Comparison of ENCODE assay signal across 9 mouse cellular contexts in genomic region chr8:105361751-105362702, GRCm38 (mm10). TPM values are rescaled to one million over a fixed set of nuclear protein-coding genes. Genes with fewer than 3 reads are reported as not detected.
DNase-seq lines count a peak whose midpoint lies in the region; ATAC-seq and TF ChIP-seq lines count a peak whose summit lies in the region.
"Had no signal": no experiment of that assay in that cellular context is flagged by ENCODE, and none has a peak within 500 bp of the region (broad histone marks: within the 10 kb centered on the region; RNA-seq: fewer than 3 reads in every experiment).

No protein-coding gene starts in this region.

- H3K9me3 ChIP-seq in lung, embryonic 16.5 days (ENCODE audit: control insufficient read depth, low read length), result no peaks in the 10 kb centered on the region
- H3K9me3 ChIP-seq in intestine, embryonic 15.5 days, result no peaks in the 10 kb centered on the region
- H3K9me3 ChIP-seq: hindbrain, embryonic 10.5 days had no signal

- 0 out of 2 replicates have a peak overlapping the region, but pooled peaks have one; percentile 29 for H3K9ac ChIP-seq in lung, embryonic 16.5 days (ENCODE audit: low read length)
- no peak overlapping the region for H3K9ac ChIP-seq in intestine, embryonic 15.5 days

- peak; percentile 41 for DNase-seq in adrenal gland, postnatal 14 days
- DNase-seq in adrenal gland, adult 2 months, result no peak
- no peak for DNase-seq in lung, adult 2 months
- peak; percentile 43 for DNase-seq in lung, postnatal 14 days
- DNase-seq in thymus, postnatal 4 days, result no peak

- H3K27ac ChIP-seq in lung, embryonic 16.5 days (ENCODE audit: low read length), result peak overlapping the region; percentile 51
- peak overlapping the region; percentile 58; the same call in 1 of the 2 replicates for H3K27ac ChIP-seq in intestine, embryonic 15.5 days
- H3K27ac ChIP-seq: hindbrain, embryonic 10.5 days had no signal

- no peak for TF ChIP-seq POLR2A in lung, adult 2 months (IDR thresholded peaks at IDR 0.05; ENCODE audit: borderline replicate concordance, extremely low read depth, low read depth, low read length)

- H3K4me2 ChIP-seq in lung, embryonic 16.5 days (ENCODE audit: low read depth, low read length), result no peak overlapping the region
- no peak overlapping the region; the same call in 1 of the 2 replicates for H3K4me2 ChIP-seq in intestine, embryonic 15.5 days (replicated peaks)

- no peak overlapping the region for H3K4me3 ChIP-seq in lung, embryonic 16.5 days (ENCODE audit: low read length)
- no peak overlapping the region for H3K4me3 ChIP-seq in lung, adult 2 months (replicated peaks; ENCODE audit: extremely low read depth, low read depth, low read length)
- no peak overlapping the region for H3K4me3 ChIP-seq in intestine, embryonic 15.5 days (replicated peaks)
- H3K4me3 ChIP-seq: hindbrain, embryonic 10.5 days had no signal

- ATAC-seq in lung, embryonic 16.5 days (ENCODE audit: low read depth), result peak; percentile 74
- 0 out of 2 replicates have a peak, but pooled peaks have one; percentile 50 for ATAC-seq in intestine, embryonic 15.5 days
- ATAC-seq in monocyte, adult 5-6 weeks (replicated peaks; ENCODE audit: insufficient number of reproducible peaks, low FRiP score, low TSS enrichment, poor library complexity, severe bottlenecking), result no peak

- TF ChIP-seq CTCF in lung, adult 2 months (IDR thresholded peaks at IDR 0.05; ENCODE audit: insufficient read depth, low read length), result no peak

- H3K27me3 ChIP-seq in lung, embryonic 16.5 days (ENCODE audit: control insufficient read depth, insufficient read depth, low read depth, low read length), result no peaks in the 10 kb centered on the region
- no peaks in the 10 kb centered on the region for H3K27me3 ChIP-seq in intestine, embryonic 15.5 days (replicated peaks)

- peaks cover 8% of the 10 kb centered on the region; the same call in 1 of the 2 replicates for H3K36me3 ChIP-seq in lung, embryonic 16.5 days (ENCODE audit: control insufficient read depth, insufficient read depth, low read length)
- no peaks in the 10 kb centered on the region for H3K36me3 ChIP-seq in intestine, embryonic 15.5 days

- 43% methylated on average over 12 of the region's 12 CpGs for WGBS in lung, embryonic 16.5 days
- 46% methylated on average over 12 of the region's 12 CpGs for WGBS in lung, adult 2 months
- 57% methylated on average over 12 of the region's 12 CpGs for WGBS in intestine, embryonic 15.5 days

- H3K4me1 ChIP-seq in lung, embryonic 16.5 days (replicated peaks; ENCODE audit: control insufficient read depth, insufficient read depth, low read length), result peaks cover 6% of the 10 kb centered on the region
- H3K4me1 ChIP-seq in lung, adult 2 months (ENCODE audit: control insufficient read depth, insufficient read depth, low read length), result no peaks in the 10 kb centered on the region
- peaks cover 14% of the 10 kb centered on the region for H3K4me1 ChIP-seq in intestine, embryonic 15.5 days (replicated peaks)

RNA-seq across cellular contexts. Expression of gene Plekhg4, which starts 11.0 kb away (rescaled TPM):
- 0.26 and 0.98 TPM in 2 replicates for total RNA-seq in adrenal gland, postnatal 14 days (2021)
- total RNA-seq in adrenal gland, adult 2 months (2021), result under 1 TPM; 0.35 to 0.52 TPM
- 0.20 and 0.58 TPM in 2 replicates for polyA plus RNA-seq in adrenal gland, adult 2 months (2012; rRNA removed)
- 1.1 and 1.5 TPM in 2 replicates for polyA plus RNA-seq in lung, embryonic 16.5 days (2015; fragmentation: Nextera tagmentation; extraction: Ambion mirVana)
- 0.25 and 0.36 TPM in 2 replicates for polyA plus RNA-seq in lung, adult 2 months (2012; rRNA removed)
- 0.10 and 0.27 TPM in 2 replicates for polyA plus RNA-seq in intestine, embryonic 15.5 days (2015; fragmentation: Nextera tagmentation; extraction: Ambion mirVana)
- 0.49 TPM in 1 of 3 replicates, not detected in the others for total RNA-seq in monocyte, adult 5-6 weeks (2017)

RNA-seq across cellular contexts. Expression of gene Slc9a5, which starts 13.4 kb away (rescaled TPM):
- total RNA-seq in adrenal gland, postnatal 14 days (2021), result 1.9 TPM in 2 replicates
- total RNA-seq in adrenal gland, adult 2 months (2021), result under 1 TPM; 0.55 to 0.86 TPM
- polyA plus RNA-seq in adrenal gland, adult 2 months (2012; rRNA removed), result 3.3 and 4.1 TPM in 2 replicates
- 5.5 and 6.3 TPM in 2 replicates for polyA plus RNA-seq in lung, embryonic 16.5 days (2015; fragmentation: Nextera tagmentation; extraction: Ambion mirVana)
- 7.4 and 8.1 TPM in 2 replicates for polyA plus RNA-seq in lung, adult 2 months (2012; rRNA removed)
- 1.4 and 1.7 TPM in 2 replicates for polyA plus RNA-seq in intestine, embryonic 15.5 days (2015; fragmentation: Nextera tagmentation; extraction: Ambion mirVana)
- 0.10 TPM in 1 of 3 replicates, not detected in the others for total RNA-seq in monocyte, adult 5-6 weeks (2017)

RNA-seq across cellular contexts. Expression of gene Fhod1, which starts 14.3 kb away (rescaled TPM):
- 11.9 and 15.7 TPM in 2 replicates for total RNA-seq in adrenal gland, postnatal 14 days (2021)
- total RNA-seq in adrenal gland, adult 2 months (2021), result 10 to 100 TPM in 1 of 2 experiments, 1 to 10 TPM in 1; 7.6 to 16.5 TPM
- polyA plus RNA-seq in adrenal gland, adult 2 months (2012; rRNA removed), result 16.3 and 21.1 TPM in 2 replicates
- polyA plus RNA-seq in lung, embryonic 16.5 days (2015; fragmentation: Nextera tagmentation; extraction: Ambion mirVana), result 12.7 and 15.8 TPM in 2 replicates
- polyA plus RNA-seq in lung, adult 2 months (2012; rRNA removed), result 89.2 and 114 TPM in 2 replicates
- 1.3 and 1.9 TPM in 2 replicates for polyA plus RNA-seq in intestine, embryonic 15.5 days (2015; fragmentation: Nextera tagmentation; extraction: Ambion mirVana)
- 6.5 to 14.7 TPM (median 8.4 TPM) in 3 replicates for total RNA-seq in monocyte, adult 5-6 weeks (2017)

RNA-seq across cellular contexts. Expression of gene Tmem208, which starts 35.9 kb away (rescaled TPM):
- total RNA-seq in adrenal gland, postnatal 14 days (2021), result 47.7 and 48.6 TPM in 2 replicates
- total RNA-seq in adrenal gland, adult 2 months (2021), result 10 to 100 TPM; 53.7 to 71.4 TPM
- polyA plus RNA-seq in adrenal gland, adult 2 months (2012; rRNA removed), result 82.8 and 84.1 TPM in 2 replicates
- 115 and 125 TPM in 2 replicates for polyA plus RNA-seq in lung, embryonic 16.5 days (2015; fragmentation: Nextera tagmentation; extraction: Ambion mirVana)
- polyA plus RNA-seq in lung, adult 2 months (2012; rRNA removed), result 86.2 and 104 TPM in 2 replicates
- polyA plus RNA-seq in intestine, embryonic 15.5 days (2015; fragmentation: Nextera tagmentation; extraction: Ambion mirVana), result 128 and 151 TPM in 2 replicates
- 36.6 to 48.0 TPM (median 42.8 TPM) in 3 replicates for total RNA-seq in monocyte, adult 5-6 weeks (2017)

RNA-seq across cellular contexts. Expression of gene Lrrc29, which starts 35.9 kb away (rescaled TPM):
- total RNA-seq in adrenal gland, postnatal 14 days (2021), result 4.7 and 6.6 TPM in 2 replicates
- 1 to 10 TPM; 4.3 to 4.4 TPM for total RNA-seq in adrenal gland, adult 2 months (2021)
- polyA plus RNA-seq in adrenal gland, adult 2 months (2012; rRNA removed), result 8.8 and 11.1 TPM in 2 replicates
- polyA plus RNA-seq in lung, embryonic 16.5 days (2015; fragmentation: Nextera tagmentation; extraction: Ambion mirVana), result 2.1 and 2.6 TPM in 2 replicates
- 7.6 and 13.2 TPM in 2 replicates for polyA plus RNA-seq in lung, adult 2 months (2012; rRNA removed)
- 1.3 and 2.3 TPM in 2 replicates for polyA plus RNA-seq in intestine, embryonic 15.5 days (2015; fragmentation: Nextera tagmentation; extraction: Ambion mirVana)
- total RNA-seq in monocyte, adult 5-6 weeks (2017), result 1.3 to 2.8 TPM (median 1.7 TPM) in 3 replicates

Comparison
In these comparisons a context has a peak if more than half of its experiments do, and no peak if none do; other contexts are left out.
1. DNase-seq: peak in adrenal gland, postnatal 14 days (single experiment) and lung, postnatal 14 days (single experiment); none in adrenal gland, adult 2 months (single experiment), lung, adult 2 months (single experiment) and thymus, postnatal 4 days (single experiment).